Mouse (Mus musculus) bone marrow, adult 2 months (tissue): ENCODE data around the gene S100a6.

ENCODE experiments used
- CTCF ChIP-seq: fragments of 200-500 bp; IDR thresholded peaks from 2 replicates; pipeline ENCODE4 v1.5.1; 2011; ENCODE audit warnings: low read length, control low read depth; ENCODE audit not compliant: control insufficient read depth, insufficient read depth
- POLR2A ChIP-seq: fragments of 200-500 bp; IDR thresholded peaks from 2 replicates; pipeline ENCODE4 v1.6.1; 2011; ENCODE audit warnings: low read depth, mild to moderate bottlenecking, control low read depth, low read length, borderline replicate concordance; ENCODE audit not compliant: control insufficient read depth

DNA sequence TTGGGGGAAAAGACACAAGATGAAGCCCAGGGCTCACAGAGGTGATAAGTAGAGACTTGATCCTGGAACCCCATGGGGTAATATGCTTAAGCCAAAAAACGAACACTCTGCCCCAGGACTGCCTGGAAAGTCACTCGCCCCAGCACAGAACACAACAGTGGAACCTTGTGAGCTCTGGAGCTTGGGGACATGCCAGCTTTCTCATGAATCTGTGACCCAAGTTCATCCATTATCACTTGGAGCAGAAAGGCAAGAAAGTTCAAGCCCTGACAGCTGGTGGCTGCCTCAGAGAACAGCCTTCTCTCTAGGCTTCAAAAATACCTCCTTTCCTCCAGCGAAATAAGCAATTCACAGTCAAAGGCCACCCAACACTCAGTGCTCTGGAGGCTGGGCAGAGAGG is 13.3 kb upstream of the S100a6 start:
- TF ChIP-seq CTCF = no peak
- no peak for TF ChIP-seq POLR2A
